ENCODE assay signal across 9 mouse cellular contexts in genomic region chr11:110450091-110450757, GRCm38 (mm10). TPM values are rescaled to one million over a fixed set of nuclear protein-coding genes. Genes with fewer than 3 reads are reported as not detected.
A peak's percentile ranks its signal among the peaks of the same experiment; 100 is the strongest.
DNase-seq lines count a peak whose midpoint lies in the region; ATAC-seq and TF ChIP-seq lines count a peak whose summit lies in the region.
"Had no signal": no experiment of that assay in that cellular context is flagged by ENCODE, and none has a peak within 500 bp of the region (broad histone marks: within the 10 kb centered on the region; RNA-seq: fewer than 3 reads in every experiment).

No protein-coding gene starts in this region.

- peak overlapping the region; percentile 48; the same call in 1 of the 2 replicates for H3K27ac ChIP-seq in hindbrain, embryonic 13.5 days
- H3K27ac ChIP-seq in hindbrain, embryonic 11.5 days (ENCODE audit: low read depth, low read length) = no peak overlapping the region
- no peak overlapping the region for H3K27ac ChIP-seq in heart, adult 2 months
- 0 out of 2 replicates have a peak overlapping the region, but pooled peaks have one; percentile 66 for H3K27ac ChIP-seq in limb, embryonic 10.5 days

- intact Hi-C loops in heart, adult 2 months (cut with DNase I) = no loop called here
- intact Hi-C loops in left cerebral cortex, postnatal 4 days (cut with DNase I) = no loop called here

- no peak overlapping the region; the same call in 1 of the 2 replicates for H3K9ac ChIP-seq in hindbrain, embryonic 13.5 days
- H3K9ac ChIP-seq in hindbrain, embryonic 11.5 days (ENCODE audit: low read depth, low read length) = no peak overlapping the region
- H3K9ac ChIP-seq in heart, adult 2 months (ENCODE audit: low read depth, low read length) = no peak overlapping the region

- no peaks in the 10 kb centered on the region for H3K9me3 ChIP-seq in hindbrain, embryonic 13.5 days
- no peaks in the 10 kb centered on the region for H3K9me3 ChIP-seq in hindbrain, embryonic 11.5 days (ENCODE audit: control insufficient read depth, low read length)
- no peaks in the 10 kb centered on the region for H3K9me3 ChIP-seq in limb, embryonic 10.5 days (replicated peaks)

- TF ChIP-seq EP300 in heart, adult 2 months (IDR thresholded peaks at IDR 0.05; ENCODE audit: insufficient read depth, low read depth, low read length) = no peak

- H3K4me3 ChIP-seq in hindbrain, embryonic 13.5 days = no peak overlapping the region
- H3K4me3 ChIP-seq in hindbrain, embryonic 11.5 days (ENCODE audit: low read depth, low read length) = no peak overlapping the region
- H3K4me3 ChIP-seq in heart, adult 2 months = no peak overlapping the region
- H3K4me3 ChIP-seq in limb, embryonic 10.5 days = no peak overlapping the region
- H3K4me3 ChIP-seq: left cerebral cortex, adult 2 months had no signal

- no peak for TF ChIP-seq CTCF in heart, adult 2 months (IDR thresholded peaks at IDR 0.05)

- DNase-seq in hindbrain, embryonic 11.5 days (ENCODE audit: low spot score) = no peak
- peak; percentile 71 for DNase-seq in NIH3T3 (ENCODE audit: low read depth)
- DNase-seq in heart, adult 2 months = peak; percentile 28 to 33
- DNase-seq in limb, embryonic 10.5 days (ENCODE audit: low spot score) = no peak
- no peak for DNase-seq in cerebellum, adult 9-11 months
- DNase-seq in spleen, postnatal 36 days (ENCODE audit: low spot score in 2 of 2) = no peak
- DNase-seq in left cerebral cortex, postnatal 4 days = no peak

- no peaks in the 10 kb centered on the region for H3K36me3 ChIP-seq in hindbrain, embryonic 13.5 days
- no peaks in the 10 kb centered on the region for H3K36me3 ChIP-seq in hindbrain, embryonic 11.5 days (ENCODE audit: control insufficient read depth, insufficient read depth, low read length)
- H3K36me3 ChIP-seq in heart, adult 2 months (ENCODE audit: control insufficient read depth, insufficient read depth, low read length) = no peaks in the 10 kb centered on the region
- H3K36me3 ChIP-seq in limb, embryonic 10.5 days = peaks cover 6% of the 10 kb centered on the region; the same call in 1 of the 2 replicates

- WGBS in hindbrain, embryonic 13.5 days = 53% methylated on average over 15 of the region's 15 CpGs
- WGBS in hindbrain, embryonic 11.5 days = 67% methylated on average over 15 of the region's 15 CpGs
- WGBS in heart, adult 2 months = 29% methylated on average over 15 of the region's 15 CpGs
- 81% methylated on average over 15 of the region's 15 CpGs for WGBS in limb, embryonic 10.5 days

- H3K4me2 ChIP-seq in hindbrain, embryonic 13.5 days = 0 out of 2 replicates have a peak overlapping the region, but pooled peaks have one; percentile 17
- H3K4me2 ChIP-seq in hindbrain, embryonic 11.5 days (replicated peaks; ENCODE audit: low read depth, low read length) = no peak overlapping the region

- H3K27me3 ChIP-seq in hindbrain, embryonic 13.5 days = peaks cover 23% of the 10 kb centered on the region
- H3K27me3 ChIP-seq in hindbrain, embryonic 11.5 days (ENCODE audit: control insufficient read depth, insufficient read depth, low read length) = peaks cover 2% of the 10 kb centered on the region; the same call in 1 of the 2 replicates
- no peaks in the 10 kb centered on the region for H3K27me3 ChIP-seq in heart, adult 2 months (ENCODE audit: control insufficient read depth, insufficient read depth, low read length)
- no peaks in the 10 kb centered on the region for H3K27me3 ChIP-seq in limb, embryonic 10.5 days (ENCODE audit: low read depth, poor library complexity, severe bottlenecking)

- no peak for TF ChIP-seq POLR2A in heart, adult 2 months (IDR thresholded peaks at IDR 0.05; ENCODE audit: insufficient read depth, low read depth, low read length)

- 0 out of 2 replicates have a peak, but pooled peaks have one; percentile 21 for ATAC-seq in hindbrain, embryonic 13.5 days (ENCODE audit: low FRiP score)
- ATAC-seq in hindbrain, embryonic 11.5 days (ENCODE audit: low FRiP score) = no peak

- H3K79me2 ChIP-seq in heart, adult 2 months (replicated peaks; ENCODE audit: control insufficient read depth, insufficient read depth, low read length) = 0 out of 2 replicates have a peak, but pooled peaks cover 1% of the 10 kb centered on the region

- H3K4me1 ChIP-seq in hindbrain, embryonic 13.5 days (replicated peaks) = peaks cover 36% of the 10 kb centered on the region
- peaks cover 11% of the 10 kb centered on the region for H3K4me1 ChIP-seq in hindbrain, embryonic 11.5 days (replicated peaks; ENCODE audit: control insufficient read depth, insufficient read depth, low read length)
- peaks cover 14% of the 10 kb centered on the region for H3K4me1 ChIP-seq in heart, adult 2 months (ENCODE audit: control insufficient read depth, insufficient read depth, low read length)
- H3K4me1 ChIP-seq in limb, embryonic 10.5 days = peaks cover 45% of the 10 kb centered on the region

RNA-seq across cellular contexts. Expression of gene Map2k6, which starts 51.3 kb away (rescaled TPM):
- 26.6 and 33.6 TPM in 2 replicates for polyA plus RNA-seq in hindbrain, embryonic 13.5 days (2015; fragmentation: Nextera tagmentation; extraction: Ambion mirVana)
- 34.7 and 37.6 TPM in 2 replicates for polyA plus RNA-seq in hindbrain, embryonic 11.5 days (2014; fragmentation: Nextera tagmentation; extraction: Ambion mirVana)
- 1 to 10 TPM; 3.8 TPM for total RNA-seq in heart, adult 2 months (2021)
- 4.1 and 5.5 TPM in 2 replicates for polyA plus RNA-seq in heart, adult 2 months (2012; rRNA removed)
- polyA plus RNA-seq in limb, embryonic 10.5 days (2016; fragmentation: Nextera tagmentation; extraction: Ambion mirVana) = 46.6 and 49.1 TPM in 2 replicates
- 10 to 100 TPM; 33.0 to 35.7 TPM for total RNA-seq in left cerebral cortex, postnatal 4 days (2021)

Comparison
In these comparisons a context has a peak if more than half of its experiments do, and no peak if none do; other contexts are left out.
1. H3K27ac ChIP-seq: peak in hindbrain, embryonic 13.5 days (single experiment) and limb, embryonic 10.5 days (single experiment); none in hindbrain, embryonic 11.5 days (single experiment) and heart, adult 2 months (single experiment).
2. DNase-seq: peak in NIH3T3 (single experiment) and heart, adult 2 months (2 of 2); none in hindbrain, embryonic 11.5 days (single experiment), limb, embryonic 10.5 days (single experiment), cerebellum, adult 9-11 months (single experiment), spleen, postnatal 36 days (0 of 2) and left cerebral cortex, postnatal 4 days (single experiment).